Mouse (Mus musculus): Measurements from ENCODE around the gene Orm3. TPM values are rescaled to one million over a fixed set of nuclear protein-coding genes. Genes with fewer than 3 reads are reported as not detected.

The Orm3 gene
- total RNA-seq (2021) = not detected

DNA sequence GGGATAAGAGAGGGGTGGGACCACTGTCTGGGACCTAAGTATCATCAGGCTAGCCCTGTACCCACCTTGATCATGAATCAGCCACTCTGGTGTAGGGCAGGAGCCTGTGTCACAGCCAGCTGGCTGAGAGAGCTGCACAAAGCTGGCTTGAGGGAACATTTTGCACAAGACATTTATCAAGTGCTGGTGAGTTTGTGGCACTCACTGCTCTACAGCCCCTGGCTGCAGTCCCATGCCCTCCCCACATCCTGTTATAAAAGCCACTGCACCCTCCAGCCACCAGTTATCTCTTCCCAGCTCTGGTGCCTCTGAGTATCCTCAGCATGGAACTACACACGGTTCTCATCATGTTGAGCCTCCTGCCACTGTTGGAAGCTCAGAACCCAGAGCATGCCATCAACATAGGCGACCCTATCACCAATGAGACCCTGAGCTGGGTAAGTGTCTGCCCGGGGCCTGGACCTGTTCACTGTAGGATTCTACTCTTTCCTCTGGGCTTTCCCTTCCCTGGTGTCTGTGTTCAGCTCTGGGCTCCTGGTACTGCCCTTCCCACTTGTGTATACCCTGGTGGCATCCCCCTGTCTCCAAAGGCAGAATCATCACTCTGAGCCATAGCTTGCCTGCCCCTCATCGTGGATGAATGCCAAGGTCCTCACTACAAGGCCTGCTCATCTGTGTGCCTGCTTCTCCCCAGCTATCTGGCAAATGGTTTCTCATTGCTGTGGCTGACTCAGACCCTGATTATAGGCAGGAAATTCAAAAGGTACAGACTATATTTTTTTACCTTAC lies at the start of gene Orm3:
Gene Orm3, plus strand, starts transcription at position 286 of the 789 bp plus-strand sequence.
- DNase-seq (ENCODE audit: extremely low spot score in 1 of 2, low spot score in 1 of 2) = no peak

DNA sequence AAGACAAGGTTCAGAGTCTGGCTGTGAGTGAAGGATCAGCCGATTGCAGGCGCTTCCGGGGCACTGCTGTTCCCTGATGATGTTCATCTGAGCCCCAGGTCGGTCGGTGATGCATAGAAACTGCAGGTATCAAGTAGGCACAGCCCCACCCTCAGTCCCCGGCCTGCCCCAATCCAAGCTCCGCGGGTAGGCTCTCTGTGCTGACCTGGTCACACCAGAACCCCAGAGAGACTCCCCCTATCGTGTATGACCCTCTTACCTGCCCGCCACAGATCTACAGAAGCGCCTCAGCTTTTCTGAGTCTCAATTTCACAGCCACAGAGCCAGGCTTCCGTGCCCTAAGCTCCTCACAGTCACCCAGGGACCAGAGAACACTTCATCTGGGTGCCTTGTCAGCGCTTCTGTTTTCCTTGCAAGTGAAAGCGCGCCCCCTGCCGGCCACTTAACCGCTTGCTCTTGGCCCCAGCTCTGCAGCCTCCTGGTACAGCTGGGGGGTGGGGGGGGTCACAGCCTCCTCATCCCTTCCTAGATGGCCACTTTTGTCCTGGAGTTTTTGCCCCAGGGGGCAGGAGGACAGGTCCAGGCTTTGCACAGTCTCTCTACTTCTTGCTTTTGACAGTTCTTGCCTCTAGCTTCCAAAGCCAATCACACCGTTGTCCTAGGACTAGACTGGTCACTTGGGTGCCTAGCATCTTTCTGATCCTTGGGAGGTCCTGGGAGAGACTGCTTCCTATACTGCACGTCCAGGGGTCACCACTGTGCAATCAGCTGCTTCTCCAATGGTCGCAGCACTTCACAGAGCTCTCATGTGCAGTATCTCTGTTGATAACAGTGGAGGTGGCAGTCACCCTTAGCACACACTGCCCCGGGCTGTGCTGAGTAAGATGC lies 48.5 kb upstream of the Orm3 start:
- DNase-seq (ENCODE audit: extremely low spot score in 1 of 2, low spot score in 1 of 2) = peak; percentile 86 to 99

DNA sequence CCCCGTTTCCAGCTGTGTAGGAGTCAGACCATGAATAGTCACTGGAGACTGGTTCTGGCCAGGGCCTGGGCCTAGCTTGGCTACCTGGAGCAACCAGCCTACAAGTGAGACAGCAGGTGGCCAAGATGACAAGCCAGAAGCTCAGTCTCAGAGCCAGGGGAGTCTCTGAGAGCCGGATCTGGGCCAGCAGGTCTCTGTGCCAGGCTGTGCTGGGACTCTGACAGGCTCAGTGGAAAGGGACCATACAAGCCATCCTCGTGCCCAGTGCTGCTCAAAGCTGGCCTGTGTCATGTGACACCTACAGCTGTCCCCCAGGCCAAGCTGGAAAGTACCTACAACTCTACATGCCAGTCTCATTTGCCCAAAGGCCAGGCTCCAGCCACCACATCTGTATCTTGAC lies 47.6 kb upstream of the Orm3 start:
- no peak for DNase-seq (ENCODE audit: extremely low spot score in 1 of 2, low spot score in 1 of 2)

DNA sequence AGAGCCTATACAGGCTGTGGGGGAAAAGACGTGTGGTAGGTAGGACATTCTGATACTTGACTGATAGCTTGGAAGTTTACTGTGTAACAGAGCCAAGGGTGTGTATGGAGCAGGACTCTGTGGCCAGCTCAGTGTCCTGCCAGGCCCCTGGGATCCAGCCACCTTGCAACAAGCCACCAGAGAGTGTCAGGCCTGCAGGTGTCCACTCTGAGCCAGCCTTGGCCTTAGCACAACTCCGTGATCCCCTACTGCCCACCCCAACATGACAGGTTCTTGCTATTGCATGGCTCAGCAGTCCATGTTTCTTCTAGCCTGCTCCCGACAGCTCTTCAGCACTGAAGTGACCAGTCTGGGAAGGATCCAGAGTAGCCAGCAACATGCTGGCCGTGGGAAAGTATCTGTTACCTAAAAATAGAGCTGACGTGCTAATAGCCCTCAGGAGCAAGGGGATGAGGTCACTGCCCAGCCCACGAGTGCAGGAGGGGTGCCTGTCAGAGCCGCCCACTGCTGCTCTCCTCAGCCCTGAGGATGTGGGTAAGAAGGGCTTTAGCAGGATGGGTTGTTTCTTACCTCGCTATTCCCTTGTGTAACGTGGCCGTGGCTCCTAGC lies 45.6 kb upstream of the Orm3 start:
- DNase-seq (ENCODE audit: extremely low spot score in 1 of 2, low spot score in 1 of 2) = no peak

DNA sequence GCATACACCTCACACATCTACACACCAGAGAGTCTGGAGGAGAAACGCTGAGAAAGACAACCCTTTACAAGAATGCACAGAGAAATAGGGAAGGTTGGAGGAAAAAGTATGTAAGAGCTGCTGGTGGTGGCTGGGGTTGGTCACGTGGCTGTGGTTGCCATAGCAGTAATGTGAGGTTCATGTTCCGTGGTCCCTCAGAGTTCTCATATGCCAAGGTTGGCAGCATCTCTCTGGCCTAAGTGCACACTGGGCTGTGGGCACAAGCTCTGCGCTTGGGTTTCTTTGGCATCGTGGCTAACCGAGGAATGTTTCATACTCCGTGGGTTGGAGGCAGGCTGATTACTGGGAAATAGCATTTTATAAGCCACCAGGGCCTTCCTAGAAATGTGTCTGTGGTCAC lies 44.5 kb upstream of the Orm3 start:
- DNase-seq (ENCODE audit: extremely low spot score in 1 of 2, low spot score in 1 of 2) = no peak

DNA sequence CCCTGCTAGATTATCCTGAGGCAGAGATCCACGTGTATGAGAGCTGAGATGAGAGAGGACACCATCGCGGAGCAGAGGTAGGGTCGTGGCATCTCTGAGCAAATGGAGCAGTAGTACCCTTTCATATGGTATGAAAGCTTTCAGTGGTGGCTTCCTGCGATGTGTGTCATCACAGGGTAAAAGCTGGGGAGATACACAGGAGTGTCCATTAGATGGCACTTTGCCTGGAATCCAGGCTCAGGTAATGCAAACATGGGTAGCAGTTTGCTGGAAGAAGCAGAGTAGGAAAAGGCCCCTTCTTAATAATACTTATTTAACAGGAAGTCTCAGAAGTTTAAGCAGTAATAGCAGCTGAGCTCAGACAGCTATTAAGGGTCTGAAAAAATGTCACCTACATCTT lies 41.9 kb upstream of the Orm3 start:
- no peak for DNase-seq (ENCODE audit: extremely low spot score in 1 of 2, low spot score in 1 of 2)

DNA sequence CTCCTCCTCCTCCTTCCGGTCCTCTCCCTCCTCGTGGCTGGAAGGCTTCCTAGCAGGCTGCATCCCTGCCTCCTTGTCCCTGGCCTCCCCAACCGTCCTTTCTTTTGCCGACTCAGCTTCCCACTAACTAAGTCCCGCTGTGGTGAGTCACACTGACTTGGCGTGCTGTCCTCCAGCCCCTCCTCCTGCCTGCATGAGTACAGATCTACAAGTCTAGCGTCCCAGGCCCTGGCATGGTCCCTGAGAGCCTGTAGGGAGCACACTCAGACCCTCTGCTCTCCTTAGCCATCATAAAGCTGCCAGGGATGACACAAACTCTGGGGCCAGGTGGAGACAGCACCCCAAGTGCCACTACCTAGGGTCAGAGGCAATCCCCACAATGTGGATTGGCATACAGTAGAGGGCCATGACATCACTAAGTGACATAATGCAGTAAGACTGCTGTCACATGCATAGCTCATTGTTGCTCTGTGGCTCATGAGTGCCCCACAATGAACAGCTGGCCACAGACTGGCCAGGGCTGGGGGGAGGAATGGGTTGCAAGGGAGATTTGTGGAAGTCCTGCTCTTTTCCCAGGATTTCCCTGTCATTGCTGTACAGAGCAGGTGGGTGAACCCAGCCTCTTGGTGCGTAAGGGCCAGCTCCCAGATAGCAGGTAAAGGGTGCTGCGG lies 39.8 kb upstream of the Orm3 start:
- DNase-seq (ENCODE audit: extremely low spot score in 1 of 2, low spot score in 1 of 2) = no peak

DNA sequence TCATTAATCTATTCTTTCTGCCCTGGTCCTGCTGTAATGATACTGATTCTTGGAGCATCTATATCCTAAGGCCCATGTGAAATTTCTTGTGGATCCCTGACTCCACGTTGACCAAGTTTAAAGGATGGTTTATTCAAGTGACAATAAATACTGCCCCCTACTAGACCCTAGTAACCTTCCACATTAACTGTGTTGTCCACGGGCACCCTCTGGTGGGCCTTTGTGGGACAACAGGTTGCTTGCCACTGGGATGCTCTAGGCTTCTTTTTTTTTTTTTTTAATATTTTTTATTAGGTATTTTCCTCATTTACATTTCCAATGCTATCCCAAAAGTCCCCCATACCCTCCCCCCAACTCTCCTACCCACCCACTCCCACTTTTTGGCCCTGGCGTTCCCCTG lies 36.4 kb upstream of the Orm3 start:
- DNase-seq (ENCODE audit: extremely low spot score in 1 of 2, low spot score in 1 of 2) = peak; percentile 64 to 88

DNA sequence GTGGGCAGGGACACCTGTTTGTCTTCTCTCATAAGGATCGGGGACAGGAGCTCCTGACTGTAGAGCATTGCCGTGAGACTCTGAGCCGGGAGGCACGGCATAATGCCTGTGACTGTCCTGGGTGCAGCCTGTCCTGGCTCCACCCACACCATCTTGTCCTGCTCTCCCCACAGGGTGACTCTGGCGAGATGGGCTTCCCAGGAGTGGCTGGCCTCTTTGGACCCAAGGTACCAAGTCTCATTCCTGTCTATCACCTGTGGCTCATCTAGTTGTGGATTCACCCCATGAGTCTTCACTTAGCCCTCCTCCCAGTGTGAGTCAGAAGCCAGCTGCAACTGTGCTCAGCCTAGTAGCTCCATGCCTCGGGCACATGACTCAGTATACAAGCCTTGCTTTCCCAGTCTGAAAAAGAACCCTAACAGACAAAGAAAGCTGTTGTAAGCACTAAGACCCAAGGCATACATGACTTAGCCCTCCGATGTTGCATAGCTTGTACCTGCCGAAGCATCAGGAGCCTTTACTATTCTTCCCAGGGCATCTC lies 32.6 kb upstream of the Orm3 start:
- DNase-seq (ENCODE audit: extremely low spot score in 1 of 2, low spot score in 1 of 2) = no peak

DNA sequence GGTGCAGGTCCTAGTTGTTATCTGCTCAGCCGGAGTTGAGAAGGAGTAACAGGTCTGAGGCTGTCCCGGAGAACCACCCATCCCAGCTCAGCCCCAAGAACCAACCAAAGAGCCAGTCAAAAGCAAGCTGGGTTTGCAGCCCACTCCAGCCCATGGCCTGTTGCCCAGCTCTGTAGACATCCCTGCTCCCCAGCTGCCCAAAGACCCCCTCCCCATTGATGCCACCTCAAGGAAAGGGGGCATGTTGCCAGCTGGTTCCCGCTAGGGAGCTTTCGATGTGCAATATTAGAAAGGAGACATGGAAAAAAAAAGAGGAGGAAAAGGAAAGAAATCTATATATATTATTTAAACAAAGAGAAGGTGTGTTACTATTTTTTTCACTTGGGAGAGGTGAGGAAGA lies 22.6 kb upstream of the Orm3 start:
- no peak for DNase-seq (ENCODE audit: extremely low spot score in 1 of 2, low spot score in 1 of 2)

DNA sequence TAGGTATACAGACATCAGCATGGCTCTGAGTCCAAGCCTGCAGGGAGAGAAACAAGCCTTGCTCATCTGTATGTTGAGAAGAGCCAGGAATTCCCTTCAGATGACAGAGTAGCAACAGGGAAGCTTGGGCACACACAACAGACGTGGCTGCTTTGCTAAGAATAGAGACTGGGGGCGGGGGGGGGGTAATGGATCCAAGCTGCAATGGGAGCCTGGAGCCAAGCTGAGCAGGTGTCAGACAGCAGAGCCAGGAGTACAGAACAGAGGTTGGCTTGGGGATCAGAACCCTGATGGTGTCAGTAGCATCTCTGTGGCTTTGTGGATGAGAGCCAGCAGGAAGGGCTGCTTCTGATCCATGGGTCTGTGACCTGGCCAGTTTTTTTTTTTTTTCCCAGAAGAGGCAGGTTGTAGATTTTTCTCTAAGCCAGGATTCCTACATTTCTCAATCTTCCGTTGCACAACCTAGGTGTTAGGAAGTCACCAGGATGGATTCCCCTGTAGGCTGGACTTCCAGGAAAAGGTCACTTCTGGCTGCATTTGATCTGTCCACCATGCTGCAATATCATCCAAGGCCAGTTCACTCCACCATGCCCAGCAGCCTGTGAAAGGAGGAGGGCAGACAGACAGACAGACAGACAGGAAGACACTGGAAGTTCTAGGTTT lies 17.4 kb upstream of the Orm3 start:
- no peak for DNase-seq (ENCODE audit: extremely low spot score in 1 of 2, low spot score in 1 of 2)

DNA sequence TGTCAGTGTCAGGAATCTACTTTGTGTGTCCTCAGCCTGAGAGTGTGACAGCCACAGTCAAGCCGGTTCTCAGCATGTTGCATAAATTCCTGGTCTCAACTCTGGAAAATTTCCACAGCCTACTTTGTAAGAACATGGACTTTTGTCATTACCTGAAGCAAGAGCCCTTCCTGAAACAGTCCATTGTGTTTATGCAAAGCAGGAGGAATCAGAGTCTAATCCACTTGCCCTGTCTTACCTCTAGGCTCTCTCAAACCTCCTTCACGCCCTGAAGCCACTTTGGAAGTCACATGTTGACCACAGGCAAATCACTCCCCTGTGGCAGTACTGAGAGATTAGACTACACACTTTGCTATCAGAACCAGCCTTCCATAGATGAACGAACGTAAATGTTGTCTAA lies 13.5 kb upstream of the Orm3 start:
- DNase-seq (ENCODE audit: extremely low spot score in 1 of 2, low spot score in 1 of 2) = no peak

DNA sequence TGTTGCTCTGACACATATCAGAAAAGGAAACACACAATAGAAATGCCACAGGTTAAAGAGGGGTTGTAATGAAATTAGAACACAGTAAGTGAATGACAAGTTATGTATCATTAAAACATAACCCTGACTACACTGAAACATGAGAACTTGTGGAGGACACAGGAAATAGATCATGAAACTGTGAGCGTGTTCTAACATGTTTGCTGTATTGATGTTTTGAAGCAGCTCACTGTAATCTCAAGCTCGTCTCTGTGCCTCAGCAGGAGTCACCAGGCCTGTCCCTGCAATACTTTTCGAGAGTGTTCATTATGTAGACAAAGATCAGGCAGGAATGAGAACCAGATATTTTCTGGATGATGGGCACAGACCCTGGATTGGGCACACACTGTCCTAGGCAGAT lies 12.4 kb upstream of the Orm3 start:
- DNase-seq (ENCODE audit: extremely low spot score in 1 of 2, low spot score in 1 of 2) = no peak

DNA sequence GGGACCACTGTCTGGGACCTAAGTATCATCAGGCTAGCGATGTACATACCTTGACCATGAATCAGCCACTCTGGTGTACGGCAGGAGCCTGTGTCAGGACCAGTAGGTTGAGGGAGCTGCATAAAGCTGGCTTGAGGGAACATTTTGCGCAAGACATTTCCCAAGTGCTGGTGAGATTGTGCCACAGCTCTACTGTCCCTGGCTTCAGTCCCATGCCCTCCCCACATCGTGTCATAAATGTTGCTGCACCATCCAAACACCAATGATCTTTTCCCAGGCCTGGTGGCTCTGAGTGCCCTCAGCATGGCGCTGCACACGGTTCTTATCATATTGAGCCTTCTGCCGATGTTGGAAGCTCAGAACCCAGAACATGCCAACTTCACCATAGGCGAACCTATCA lies 11.7 kb upstream of the Orm3 start, which contains the start of gene Orm1:
Gene Orm1, plus strand, starts transcription at position 266 of the 400 bp plus-strand sequence.
- no peak for DNase-seq (ENCODE audit: extremely low spot score in 1 of 2, low spot score in 1 of 2)

DNA sequence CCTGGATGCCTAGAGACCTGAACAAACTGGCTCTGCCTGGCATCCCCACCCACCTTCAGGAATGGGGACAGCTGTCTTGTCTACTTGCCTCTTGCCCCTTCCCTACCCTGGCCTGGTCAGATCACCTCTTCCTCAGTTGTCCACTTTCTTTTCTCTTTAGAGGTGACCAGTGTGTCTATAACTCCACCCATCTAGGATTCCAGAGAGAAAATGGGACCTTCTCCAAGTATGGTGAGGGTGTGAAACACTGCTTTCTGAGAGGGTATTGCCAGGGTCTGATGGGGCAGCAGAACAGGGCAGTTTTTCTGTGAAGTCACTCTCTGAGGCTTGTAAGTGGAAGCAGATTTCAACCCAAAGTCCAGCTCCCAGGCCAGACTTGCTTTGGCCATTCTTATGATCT lies 10.7 kb upstream of the Orm3 start:
- no peak for DNase-seq (ENCODE audit: extremely low spot score in 1 of 2, low spot score in 1 of 2)

DNA sequence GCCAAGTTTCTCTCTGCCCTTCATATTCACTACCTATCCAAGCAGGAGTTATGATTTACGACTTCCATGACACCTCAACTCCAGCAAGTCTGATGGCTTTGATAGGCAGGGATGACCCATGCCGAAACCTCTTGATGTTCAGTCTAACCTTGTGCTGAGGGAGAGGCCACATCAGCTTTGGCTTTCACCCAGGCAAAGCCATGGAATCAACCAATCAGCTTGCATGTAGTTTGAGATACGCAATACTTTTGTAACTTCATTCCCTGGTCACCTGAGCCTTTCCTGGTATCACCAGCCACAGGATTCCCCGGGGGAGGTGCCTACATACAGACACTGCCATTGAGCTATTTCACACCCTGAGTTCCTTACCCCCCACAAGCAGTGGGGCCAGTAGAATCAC lies 9.3 kb upstream of the Orm3 start:
- DNase-seq (ENCODE audit: extremely low spot score in 1 of 2, low spot score in 1 of 2) = no peak

DNA sequence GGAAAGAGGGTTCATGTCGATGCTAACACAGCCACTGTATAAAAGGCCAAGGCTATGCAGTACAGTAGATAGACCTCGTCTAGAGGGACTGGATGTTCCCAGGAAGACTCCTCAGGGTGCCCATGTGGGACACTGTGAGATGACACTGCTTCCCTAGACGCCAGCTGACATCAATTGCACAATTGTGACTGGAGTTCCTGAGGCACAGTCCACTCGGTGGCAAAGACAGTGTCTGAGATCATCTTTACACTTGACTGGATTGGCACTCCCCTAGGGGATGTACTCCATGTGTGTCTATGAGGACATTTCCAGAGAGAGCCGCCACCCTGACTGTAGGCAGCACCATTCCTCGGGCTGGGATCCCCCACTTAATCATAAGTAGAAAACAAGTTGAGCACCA lies 7.4 kb upstream of the Orm3 start:
- no peak for DNase-seq (ENCODE audit: extremely low spot score in 1 of 2, low spot score in 1 of 2)

DNA sequence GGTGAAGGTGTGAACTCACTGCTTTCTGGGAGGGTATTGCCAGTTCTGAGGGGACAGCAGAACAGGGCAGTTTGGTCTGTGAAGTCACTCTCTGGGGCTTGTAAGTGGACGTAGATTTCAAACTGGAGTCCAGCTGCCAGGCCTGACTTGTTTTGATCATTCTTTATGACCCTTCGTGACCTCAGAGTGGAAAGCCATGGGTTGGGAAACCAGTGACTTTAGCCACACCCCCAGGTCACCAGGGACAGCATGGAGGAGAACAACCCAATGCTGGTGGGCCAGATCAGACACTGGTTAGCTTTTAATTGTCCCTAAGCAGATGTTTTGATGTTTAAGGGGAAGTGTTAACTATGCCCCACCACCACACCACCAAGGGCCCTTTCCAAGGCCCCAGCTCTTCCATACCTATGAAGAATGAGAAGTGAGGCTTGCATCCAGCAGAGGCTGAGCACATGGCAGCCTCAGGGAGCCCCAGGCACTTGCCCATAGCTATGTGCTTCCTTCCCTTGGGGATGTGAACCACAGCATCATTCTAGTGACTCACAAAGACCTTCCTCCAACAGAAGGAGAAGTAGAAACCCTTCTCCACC lies 1.1 kb downstream of the Orm3 start:
- no peak for DNase-seq (ENCODE audit: extremely low spot score in 1 of 2, low spot score in 1 of 2)

DNA sequence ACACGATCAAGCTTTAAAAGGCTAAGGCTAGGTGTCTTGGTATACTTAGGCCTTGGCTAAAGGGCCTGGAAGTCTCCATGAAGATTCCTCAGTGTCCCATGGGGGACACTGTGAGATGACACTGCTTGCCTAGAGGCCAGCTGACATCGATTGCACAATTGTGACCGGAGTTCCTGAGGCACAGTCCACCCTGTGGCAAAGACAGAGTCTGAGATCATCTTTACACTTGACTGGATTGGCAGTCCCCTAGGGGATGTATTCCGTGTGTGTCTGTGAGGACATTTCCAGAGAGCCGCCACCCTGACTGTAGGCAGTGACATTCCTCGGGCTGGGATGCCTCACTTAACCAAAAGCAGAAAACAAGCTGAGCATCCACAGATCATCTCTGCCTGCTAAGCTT lies 3.9 kb downstream of the Orm3 start:
- DNase-seq (ENCODE audit: extremely low spot score in 1 of 2, low spot score in 1 of 2) = no peak

DNA sequence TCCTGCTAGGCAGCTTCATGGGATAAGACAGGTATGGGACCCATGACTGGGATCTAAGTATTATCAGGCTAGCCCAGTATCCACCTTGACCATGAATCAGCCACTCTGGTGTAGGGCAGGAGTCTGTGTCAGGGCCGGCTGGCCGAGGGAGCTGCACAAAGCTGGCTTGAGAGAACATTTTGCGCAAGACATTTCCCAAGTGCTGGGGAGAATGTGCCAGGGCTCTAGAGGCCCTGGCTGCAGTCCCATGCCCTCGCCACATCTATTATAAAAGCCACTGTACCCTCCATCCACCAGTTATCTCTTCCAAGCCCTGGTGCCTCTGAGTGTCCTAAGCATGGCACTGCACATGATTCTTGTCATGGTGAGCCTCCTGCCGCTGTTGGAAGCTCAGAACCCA lies 6.2 kb downstream of the Orm3 start, which contains the start of gene Orm2:
Gene Orm2, plus strand, starts transcription at position 300 of the 400 bp plus-strand sequence.
- no peak for DNase-seq (ENCODE audit: extremely low spot score in 1 of 2, low spot score in 1 of 2)

All from layer of hippocampus, postnatal 25 days (tissue).